Mouse (Mus musculus) small intestine, adult 2 months (tissue): Measurements from ENCODE around the gene Vstm4.

ENCODE experiments used
- CTCF ChIP-seq: fragments of 200-500 bp; IDR thresholded peaks from 2 replicates; pipeline ENCODE4 v1.5.1; 2012; ENCODE audit warnings: low read depth, mild to moderate bottlenecking, control low read depth, inconsistent platforms, low read length, moderate library complexity, mixed read lengths; ENCODE audit not compliant: insufficient replicate concordance, insufficient read length; ENCODE audit errors: extremely low read depth
- POLR2A ChIP-seq: fragments of 200-500 bp; IDR thresholded peaks from 2 replicates; pipeline ENCODE4 v1.6.1; 2012; ENCODE audit warnings: low read depth, mild to moderate bottlenecking, control low read depth, inconsistent platforms, low read length, moderate library complexity

DNA sequence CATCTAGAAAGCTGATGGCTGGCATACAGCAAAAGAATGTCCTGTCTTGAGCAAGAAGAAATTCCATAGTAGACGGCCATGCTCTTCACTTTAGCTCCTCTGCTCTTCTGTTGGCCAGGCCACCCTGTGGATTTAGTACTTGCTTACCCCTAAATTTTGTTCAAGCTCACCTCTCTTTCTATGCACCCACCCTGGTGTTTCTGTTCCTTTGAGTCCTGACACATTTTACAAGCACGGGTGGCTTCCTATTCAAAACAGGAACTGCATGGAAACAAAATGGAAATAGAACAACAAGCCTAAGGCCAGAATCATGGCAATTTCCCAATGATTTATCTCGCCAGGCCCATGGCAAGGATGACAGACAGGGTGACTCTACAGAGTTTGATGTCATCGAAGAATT lies 33.7 kb upstream of the Vstm4 start:
- no peak for TF ChIP-seq CTCF
- TF ChIP-seq POLR2A, result no peak
